Mouse (Mus musculus): ENCODE data around the gene Crb3.

Crb3 gene

DNA sequence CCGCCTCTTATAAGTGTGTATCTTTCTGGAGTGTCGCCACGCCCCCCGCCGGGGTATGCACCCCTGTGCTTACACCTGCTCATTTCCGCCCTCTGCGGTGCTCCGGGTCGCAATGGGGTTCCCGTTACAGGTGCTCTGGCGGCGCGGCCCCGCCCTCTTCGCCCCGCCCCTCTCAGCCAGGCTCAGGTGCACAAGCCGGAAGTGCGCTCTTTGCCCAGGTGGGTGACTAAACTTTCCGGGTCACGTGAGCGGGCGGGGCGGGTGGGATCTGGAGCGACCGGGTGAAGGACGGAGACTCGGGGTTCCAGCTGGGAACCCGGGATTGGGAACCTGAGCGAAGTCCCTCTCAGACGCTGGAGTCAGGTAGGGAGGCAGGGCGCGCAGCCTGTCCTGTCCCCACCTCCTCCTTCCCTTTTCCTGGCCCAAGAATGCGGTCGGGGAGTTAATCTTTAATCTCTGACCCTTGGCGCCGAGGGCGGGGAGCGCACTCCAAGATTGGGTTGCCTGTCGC is 3.2 kb downstream of the Crb3 start:
- DNase-seq (ENCODE audit: extremely low spot score, low spot score): peak; percentile 24

DNA sequence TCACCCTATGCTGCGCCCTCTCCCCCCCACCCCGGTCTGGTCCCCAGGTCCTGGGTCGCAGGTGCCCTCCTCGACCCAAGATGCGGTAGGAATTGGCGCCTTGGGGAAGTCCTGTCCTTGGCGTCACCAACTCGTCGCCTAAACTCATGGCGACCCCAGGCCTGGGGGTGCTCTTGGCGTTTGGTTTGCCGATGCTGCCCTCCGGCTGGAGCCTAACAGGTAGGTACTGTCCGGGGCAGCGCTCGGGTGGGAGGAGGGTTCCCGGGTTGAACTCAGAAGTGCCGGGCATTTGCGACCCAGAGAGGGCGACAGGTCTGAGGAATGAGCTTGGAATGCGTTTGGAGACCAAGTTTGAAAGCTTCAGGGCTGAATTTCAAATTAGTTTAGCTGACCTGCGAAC is 3.6 kb downstream of the Crb3 start:
- DNase-seq (ENCODE audit: extremely low spot score, low spot score): no peak

DNA sequence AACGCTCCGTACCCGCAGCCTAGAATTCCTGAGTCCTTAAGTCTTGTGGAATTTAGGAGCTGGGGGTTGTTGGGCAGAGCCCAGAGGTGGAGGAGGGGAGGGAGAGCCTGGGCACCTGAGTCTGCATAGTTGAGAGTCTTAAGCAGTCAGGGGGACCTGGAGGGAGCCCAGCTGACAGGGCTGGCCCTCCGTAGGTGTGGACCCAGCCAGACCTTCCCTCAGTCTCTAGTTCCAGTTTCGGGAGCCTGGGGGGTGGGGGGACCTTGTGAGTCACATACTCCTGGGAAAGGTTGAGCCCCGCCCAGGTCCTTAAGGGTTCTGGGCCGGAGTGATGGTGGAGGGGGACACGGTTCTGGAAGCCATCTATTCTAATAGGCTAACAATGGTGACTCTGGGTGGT is 4.1 kb downstream of the Crb3 start:
- no peak for DNase-seq (ENCODE audit: extremely low spot score, low spot score)

DNA sequence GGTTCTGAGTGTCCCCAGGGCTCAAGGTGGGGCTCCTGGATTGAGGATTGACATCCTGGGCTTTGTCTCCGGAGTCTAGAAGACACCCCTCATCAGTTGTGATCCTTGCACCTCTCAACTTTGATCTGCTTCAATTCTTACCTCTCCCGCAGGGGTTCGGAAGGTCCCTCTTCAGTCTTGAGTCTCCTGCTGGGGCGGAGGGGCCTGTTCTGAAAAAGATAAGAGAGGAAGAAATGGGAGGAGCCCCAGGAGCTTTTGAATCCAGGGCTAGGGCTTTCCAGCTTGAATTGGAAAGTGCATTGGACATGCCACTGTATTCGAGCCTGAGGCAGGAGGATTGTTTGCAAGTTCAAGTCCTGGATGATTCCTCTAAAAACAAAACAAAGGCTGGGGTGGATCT is 8.0 kb downstream of the Crb3 start:
- DNase-seq (ENCODE audit: extremely low spot score, low spot score): no peak

DNA sequence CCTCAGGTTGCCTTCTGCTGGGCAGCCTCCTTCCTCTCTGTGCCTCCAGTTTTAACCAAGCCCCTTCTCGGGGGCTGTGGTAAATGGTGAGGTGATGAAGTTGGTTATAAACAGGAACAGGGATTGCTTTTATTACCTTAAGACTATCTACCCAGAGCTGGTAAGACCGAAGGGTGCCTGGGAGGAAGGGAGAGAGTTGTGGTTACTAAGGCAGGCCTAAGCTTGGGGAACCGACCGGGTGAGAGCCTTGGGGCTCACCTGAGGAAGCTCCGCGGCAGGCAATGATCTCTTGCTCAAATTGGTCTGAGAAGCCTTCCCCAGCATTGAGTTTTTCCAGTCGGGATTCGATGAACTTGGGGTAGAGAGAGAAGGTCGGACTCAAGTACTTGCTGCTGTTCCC is 11.4 kb downstream of the Crb3 start:
- peak; percentile 17 for DNase-seq (ENCODE audit: extremely low spot score, low spot score)

DNA sequence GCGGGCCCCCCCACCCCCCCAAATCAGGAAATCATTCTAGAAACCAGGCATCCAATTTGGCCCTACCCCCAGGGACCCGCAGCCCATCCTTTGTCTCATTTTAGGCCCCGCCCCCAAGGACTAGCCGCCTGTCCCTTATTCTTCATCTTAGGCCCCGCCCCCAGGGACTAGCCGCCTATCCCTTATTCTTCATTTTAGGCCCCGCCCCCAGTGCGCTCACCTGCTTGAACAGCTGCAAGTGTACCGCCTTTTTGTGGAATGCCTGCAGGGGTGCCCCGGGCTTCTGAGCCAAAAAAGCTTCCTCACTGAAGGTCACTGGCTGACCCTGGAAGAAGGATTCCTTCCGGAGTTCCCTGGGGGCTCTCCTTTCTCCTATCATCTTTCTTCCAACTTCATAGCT is 11.8 kb downstream of the Crb3 start:
- peak; percentile 63 for DNase-seq (ENCODE audit: extremely low spot score, low spot score)

DNA sequence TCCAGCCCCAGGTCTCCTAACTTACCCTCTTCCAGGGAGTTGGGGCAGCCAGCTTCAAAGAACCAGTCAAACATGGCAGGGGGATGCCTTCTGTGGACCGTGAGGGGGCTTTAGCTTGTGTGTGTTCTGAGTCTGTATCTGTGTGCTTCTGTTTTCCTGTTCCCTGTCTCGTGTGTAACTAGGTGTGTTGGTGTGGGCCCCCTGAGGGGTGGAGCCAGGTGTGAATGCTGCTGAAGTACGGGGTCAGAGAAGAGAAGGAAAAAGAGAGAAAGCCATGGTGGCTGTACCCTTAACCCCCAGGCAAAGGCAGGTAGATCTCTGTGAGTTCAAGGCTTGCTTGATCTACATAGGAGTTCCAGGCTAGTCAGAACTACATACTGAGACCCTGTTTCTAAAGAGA is 18.0 kb downstream of the Crb3 start:
- DNase-seq (ENCODE audit: extremely low spot score, low spot score): no peak

DNA sequence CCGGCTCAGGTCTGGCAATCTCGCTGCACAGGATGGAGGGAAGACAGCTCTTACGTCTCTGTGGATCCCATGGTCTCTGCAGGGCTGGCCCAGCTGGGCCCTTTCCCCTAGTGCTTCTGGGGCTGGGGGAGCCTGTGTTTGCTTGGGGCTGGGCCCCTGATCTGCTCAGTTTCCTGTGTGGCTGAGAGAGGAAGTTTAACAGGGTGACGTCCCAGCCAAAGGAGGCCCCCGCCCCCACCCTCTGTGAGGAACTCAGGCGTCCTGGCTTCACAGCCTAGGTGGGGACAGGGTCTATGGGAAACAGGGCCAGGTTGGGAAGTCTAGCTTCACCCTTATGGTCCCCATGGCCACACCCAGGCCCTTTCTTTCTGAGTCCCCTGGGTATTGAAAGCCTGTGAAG is 19.4 kb downstream of the Crb3 start, which contains the start of gene Dennd1c:
Dennd1c (minus strand) TSS at position 179 of the 400 bp plus-strand sequence.
- DNase-seq (ENCODE audit: extremely low spot score, low spot score): no peak

DNA sequence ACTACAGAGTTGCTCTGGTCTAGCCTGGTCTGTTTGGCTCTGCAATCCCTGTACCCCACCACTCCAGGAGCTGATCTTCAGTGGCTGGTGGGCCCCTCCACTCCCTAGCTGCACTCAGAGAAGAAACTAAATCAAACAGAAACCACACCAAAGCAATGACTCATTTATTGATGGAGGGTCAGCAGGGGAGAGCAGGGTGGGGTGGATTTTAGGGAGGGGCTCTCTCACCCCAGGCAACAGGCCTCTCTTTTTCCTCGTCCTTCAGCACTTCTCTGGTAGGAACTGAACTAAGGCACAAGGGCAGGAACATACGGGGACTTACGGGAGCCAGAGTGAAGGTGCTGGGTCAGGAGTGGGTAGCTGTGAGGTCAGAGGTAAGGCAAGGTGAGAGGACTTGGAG is 21.0 kb downstream of the Crb3 start:
- DNase-seq (ENCODE audit: extremely low spot score, low spot score): no peak

DNA sequence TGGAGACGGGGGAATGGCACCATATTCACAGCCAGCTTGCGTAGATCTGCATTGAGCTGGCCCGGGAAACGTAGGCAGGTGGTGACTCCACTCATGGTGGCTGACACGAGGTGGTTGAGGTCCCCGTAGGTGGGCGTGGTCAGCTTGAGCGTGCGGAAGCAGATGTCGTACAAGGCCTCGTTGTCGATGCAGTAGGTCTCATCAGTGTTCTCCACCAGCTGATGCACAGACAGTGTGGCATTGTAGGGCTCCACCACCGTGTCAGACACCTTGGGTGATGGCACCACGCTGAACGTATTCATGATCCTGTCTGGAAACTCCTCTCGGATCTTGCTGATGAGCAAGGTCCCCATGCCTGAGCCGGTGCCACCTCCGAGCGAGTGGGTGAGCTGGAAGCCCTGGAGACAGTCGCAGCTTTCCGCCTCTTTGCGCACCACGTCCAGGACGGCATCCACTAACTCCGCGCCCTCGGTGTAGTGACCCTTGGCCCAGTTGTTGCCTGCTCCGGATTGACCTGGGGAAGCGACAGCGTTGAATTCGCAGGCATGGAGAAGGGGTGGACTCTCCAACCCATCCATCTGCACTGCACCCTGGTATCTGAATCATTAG is 22.4 kb downstream of the Crb3 start:
- DNase-seq (ENCODE audit: extremely low spot score, low spot score): no peak

DNA sequence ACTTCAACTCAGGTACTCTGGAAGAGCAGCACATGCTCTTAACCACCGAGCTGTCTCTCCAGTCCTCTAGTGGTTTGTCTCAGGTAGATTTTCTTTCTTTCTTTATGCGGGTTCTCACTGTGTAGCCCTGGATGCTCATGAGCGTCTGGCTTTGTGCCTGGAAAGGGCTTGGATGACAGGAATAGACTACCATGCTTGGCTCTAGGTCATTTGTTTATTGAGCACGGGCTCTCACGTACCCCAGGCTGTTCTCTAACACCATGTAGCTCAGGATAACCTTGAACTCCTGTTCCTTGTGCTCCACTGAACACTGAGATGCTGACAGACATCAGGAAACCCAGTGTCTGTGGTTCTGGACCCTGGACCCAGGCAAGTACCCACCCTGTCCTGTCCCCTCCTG is 23.6 kb downstream of the Crb3 start:
- no peak for DNase-seq (ENCODE audit: extremely low spot score, low spot score)

DNA sequence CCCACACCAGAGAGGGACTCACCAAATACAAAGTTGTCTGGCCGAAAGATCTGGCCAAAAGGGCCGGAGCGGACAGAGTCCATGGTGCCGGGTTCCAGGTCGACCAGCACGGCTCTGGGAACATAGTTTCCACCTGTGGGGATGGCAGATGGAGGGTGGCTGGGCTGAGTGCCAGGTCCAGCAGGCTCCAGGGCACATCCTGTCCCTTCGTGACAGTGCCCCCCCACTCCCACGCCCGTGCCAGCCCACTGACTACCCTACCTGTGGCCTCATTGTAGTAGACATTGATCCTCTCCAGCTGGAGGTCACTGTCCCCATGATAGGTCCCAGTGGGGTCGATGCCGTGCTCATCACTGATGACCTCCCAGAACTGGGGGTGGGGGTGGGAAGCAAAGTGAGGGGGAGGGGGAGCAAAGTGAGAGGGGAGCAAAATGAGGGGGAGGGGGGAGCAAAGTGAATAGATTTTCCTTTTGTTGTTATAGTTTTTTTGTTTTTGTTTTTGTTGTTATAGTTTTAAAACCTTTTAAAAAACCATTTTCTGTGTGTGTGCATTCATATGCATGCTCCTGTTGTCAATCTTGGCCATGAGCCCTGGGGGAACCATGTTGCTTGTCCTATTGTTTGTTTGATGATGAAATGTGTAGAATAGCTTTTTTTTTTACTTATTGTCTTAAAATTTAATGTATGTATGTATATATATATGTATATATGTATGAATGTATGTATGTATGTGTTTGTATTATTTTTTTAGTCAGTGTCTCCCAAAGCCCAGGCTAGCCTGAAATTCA is 27.3 kb downstream of the Crb3 start:
- no peak for DNase-seq (ENCODE audit: extremely low spot score, low spot score)

DNA sequence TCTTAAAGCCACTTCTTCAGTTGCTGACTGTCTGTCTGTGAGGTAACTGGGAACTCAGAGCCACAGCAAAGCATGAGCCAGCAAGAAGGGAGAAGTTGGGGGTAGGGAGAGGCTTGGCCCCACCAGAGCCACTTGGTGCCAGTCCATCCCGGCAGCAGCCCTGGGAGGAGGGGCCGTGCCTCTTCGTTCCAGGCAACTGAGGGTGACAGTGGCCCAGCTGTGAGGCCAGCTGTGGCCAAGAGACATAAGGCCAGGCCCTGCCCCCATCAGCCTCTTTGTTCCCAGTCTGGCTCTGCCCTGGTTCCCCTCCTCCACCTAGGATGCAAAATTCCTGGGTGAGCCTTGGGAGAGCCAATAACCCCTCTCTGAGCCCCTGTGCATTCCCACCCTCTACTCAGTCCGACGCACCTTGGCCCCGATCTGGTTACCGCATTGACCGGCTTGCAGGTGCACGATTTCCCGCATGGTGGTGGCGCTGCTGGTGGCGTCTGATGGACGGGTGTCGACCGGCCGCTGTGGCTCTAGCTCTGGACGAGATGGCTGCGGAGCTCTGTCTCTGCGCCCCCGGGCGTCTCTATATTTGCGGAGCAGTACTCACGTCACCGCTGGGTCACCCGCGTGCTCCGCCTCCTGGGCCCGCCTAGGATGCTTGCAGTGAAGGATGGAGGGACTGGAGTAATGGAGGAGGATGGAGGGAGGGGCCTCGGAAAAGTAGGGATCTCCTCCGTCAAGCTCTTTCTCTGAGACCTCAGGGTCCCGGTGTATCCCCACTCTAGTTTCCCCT is 28.3 kb downstream of the Crb3 start, which contains the start of gene Tubb4a:
Tubb4a (minus strand) TSS at position 734 of the 784 bp plus-strand sequence.
- DNase-seq (ENCODE audit: extremely low spot score, low spot score): peak; percentile 45

DNA sequence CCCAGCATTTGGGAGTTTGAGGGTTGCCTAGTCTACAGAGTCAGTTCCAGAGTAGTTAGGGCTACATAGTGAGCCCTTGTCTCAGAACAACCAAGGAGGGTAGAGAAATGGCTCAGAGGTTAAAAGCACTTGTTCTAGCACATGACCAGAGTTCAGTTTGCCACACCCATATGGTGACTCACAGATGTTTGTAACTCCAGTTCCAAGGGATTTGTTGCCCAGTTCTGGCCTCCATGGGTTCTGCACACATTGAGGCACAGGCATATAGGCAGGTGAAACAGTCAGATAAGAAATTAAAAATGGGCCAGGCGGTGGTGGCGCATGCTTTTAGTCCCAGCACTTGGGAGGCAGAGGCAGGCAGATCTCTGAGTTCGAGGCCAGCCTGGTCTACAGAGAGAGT is 35.3 kb downstream of the Crb3 start:
- DNase-seq (ENCODE audit: extremely low spot score, low spot score): no peak

DNA sequence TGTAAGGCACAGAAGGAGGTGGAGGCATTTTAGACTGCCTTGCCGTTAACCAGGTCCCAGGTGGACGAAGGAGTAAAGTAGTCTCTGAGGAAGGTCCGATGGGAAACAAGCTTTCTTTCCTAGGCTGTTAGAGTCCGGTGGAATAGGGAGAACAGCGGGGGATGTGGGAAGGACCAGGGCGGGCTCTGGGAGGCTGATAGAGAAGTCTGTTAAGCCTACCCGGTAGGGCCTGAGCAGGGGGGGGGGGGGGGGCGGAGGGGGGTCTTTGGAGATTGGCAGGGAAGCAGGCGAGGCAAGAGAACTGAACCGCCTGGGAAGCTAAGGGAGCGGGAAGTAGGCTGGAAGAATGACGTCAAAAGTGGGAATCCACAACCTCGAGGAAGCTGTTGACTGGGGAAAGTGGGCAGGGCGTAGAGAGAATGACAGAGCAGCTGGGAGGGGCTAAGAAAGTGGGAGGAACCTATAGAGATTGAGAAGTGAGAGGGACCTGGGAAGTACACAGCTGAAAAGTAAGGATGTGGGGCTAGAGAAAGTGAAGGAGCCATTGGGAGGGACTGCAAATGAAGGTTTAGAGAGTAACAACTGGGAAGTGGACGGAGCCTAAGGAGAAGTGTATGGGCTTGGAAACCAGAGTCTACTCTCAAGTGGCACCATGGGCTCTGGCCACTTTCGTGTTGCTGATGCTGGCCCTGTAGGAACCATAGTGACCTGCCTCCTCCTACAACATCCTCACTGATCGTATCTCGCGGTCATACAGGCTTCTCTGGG is 37.1 kb downstream of the Crb3 start:
- peak; percentile 38 for DNase-seq (ENCODE audit: extremely low spot score, low spot score)

DNA sequence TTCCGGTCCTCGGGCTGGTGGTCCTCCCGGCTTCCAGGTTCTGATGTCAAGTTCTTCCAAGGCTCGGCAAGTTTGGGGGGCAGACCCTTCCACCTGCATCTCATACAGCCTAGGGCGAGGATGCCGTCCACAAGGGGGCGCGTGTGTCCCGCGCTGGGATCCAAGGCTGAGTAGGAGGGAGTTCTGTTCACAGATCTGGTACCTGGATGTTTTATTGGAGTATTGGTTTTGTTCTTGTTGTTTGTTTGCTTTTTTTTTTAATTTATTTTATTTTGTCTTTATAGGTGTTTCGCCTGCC is 37.7 kb downstream of the Crb3 start:
- DNase-seq (ENCODE audit: extremely low spot score, low spot score): peak; percentile 86

DNA sequence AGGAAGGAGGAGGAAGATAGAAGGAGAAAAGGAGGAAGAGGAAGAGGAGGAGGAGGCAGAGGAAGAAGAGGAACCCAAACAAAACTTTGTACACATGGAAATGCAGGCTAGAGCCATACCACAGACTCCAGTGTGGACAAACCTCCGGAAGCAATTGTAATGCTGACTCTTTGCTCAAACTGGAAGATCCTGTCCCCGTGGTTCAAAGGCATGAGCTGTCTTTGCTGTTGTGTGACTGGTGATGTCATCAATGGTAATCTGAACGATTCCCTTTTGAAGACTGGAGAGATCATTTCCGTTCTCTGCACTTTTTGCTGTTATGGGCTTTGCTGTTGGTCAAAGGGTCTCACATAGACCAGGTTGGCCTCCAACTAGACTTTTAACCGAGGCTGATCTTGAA is 39.4 kb downstream of the Crb3 start:
- DNase-seq (ENCODE audit: extremely low spot score, low spot score): no peak

DNA sequence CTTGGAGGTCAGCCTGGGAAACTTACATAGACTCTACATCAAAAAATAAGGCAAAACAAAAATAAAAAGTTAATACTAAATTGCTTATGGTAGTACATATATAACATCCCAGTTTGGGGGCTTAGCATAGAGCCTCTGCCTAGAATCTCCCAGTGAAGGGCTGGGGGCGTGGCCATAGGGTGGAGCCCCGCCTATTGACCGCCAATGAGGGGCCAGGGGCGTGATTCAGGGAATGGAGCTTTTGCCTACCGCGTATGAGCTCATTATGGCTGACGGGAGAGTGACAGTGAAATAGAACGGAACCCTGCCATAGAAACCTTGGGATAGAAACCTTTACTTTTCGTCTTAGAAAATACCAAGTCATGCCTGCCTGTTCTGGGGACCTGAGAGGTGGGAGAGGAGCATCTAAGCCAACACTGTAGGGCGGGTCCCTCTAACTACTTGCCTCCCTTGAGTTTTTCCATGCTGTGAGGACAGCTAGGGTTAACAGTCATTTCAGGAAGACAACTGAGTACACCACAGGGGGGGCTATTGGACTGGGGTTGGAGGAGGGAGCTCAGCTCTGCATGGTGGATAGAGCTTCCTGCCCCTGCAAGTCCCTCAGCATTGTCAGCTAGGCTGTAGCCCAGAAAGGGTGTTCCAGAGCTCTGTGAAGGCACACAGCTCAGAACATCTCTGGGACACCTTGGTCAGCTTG is 40.9 kb downstream of the Crb3 start:
- DNase-seq (ENCODE audit: extremely low spot score, low spot score): no peak

DNA sequence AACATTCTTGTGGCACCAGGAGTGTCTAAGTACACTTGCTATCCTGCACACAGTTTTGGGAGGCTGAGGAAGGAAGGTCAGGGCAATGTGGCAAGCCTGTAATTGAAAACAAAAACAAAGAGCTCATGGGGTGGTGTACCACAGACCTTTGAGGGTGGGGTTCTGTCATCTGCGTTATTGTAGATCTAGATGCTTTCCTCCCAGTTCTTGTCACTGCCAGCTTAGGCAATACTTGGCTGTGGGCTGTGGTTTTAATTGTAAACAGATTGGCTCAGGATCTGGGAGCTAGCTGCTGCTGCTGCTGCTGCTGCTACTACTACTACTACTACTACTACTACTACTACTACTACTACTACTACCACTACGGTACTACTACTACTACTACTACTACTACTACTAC is 43.4 kb downstream of the Crb3 start:
- no peak for DNase-seq (ENCODE audit: extremely low spot score, low spot score)

DNA sequence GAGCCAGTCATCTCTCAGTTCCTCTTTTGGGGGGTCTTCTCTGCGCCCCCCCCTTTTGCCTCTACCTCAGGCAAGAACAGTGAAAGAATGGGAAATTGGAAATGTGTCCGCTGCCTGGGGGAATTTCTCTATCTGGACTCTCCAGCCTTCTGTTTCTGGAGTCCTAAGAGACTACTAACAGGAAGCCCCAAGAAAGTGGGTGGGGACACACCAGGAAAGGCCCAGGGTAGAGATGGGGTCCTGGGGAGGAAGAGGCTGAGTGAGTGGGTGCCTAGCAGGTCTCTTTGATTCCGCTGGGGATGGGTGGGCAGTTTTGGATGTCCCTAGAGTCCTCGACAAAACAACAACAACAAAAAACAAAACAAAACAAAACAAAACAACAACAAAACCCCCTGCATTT is 45.6 kb downstream of the Crb3 start:
- DNase-seq (ENCODE audit: extremely low spot score, low spot score): no peak

All from neural tube, embryonic 10.5 days (tissue).